Mouse (Mus musculus): ENCODE measurements around the gene Rps15. TPM values are rescaled to one million over a fixed set of nuclear protein-coding genes. Genes with fewer than 3 reads are reported as not detected.
A peak's percentile ranks its signal among the peaks of the same experiment; 100 is the strongest.

Rps15 gene
- polyA plus RNA-seq, 2 experiments: 1,173 to 3,829 TPM

- ATAC-seq (ENCODE audit: low FRiP score, low read depth) (no peak), DNase-seq (ENCODE audit: low spot score) (no peak)
- H3K9me3 ChIP-seq (ENCODE audit: control insufficient read depth, low read length): no peaks in the 10 kb centered on the region
- H3K36me3 ChIP-seq (ENCODE audit: control insufficient read depth, insufficient read depth, low read length): peaks cover 17% of the 10 kb centered on the region; the same call in 1 of the 2 replicates
- no peak overlapping the region for H3K4me3 ChIP-seq (replicated peaks; ENCODE audit: low read length)
- H3K27me3 ChIP-seq (ENCODE audit: control insufficient read depth, insufficient read depth, low read length): peaks cover 9% of the 10 kb centered on the region; the same call in 1 of the 2 replicates
- 79% methylated on average over 6 of the region's 6 CpGs for WGBS
- H3K27ac ChIP-seq (replicated peaks; ENCODE audit: low read depth, low read length): no peak overlapping the region
- no peak for TF ChIP-seq POLR2A (IDR thresholded peaks at IDR 0.05; ENCODE audit: borderline replicate concordance, extremely low read depth, insufficient read depth, insufficient read length)
- H3K4me2 ChIP-seq (replicated peaks; ENCODE audit: low read depth, low read length, severe bottlenecking): no peak overlapping the region
- peaks cover 10% of the 10 kb centered on the region; the same call in 1 of the 2 replicates for H3K4me1 ChIP-seq (ENCODE audit: control insufficient read depth, insufficient read depth, low read length)
- H3K9ac ChIP-seq (ENCODE audit: low read depth, low read length, severe bottlenecking): no peak overlapping the region
Observed at GRCm38 (mm10) chr10:80321014-80321669, 28.9 kb downstream of the Rps15 start.

- peak overlapping the region; percentile 64; the same call in 1 of the 2 replicates for H3K9ac ChIP-seq (ENCODE audit: low read depth, low read length, severe bottlenecking)
- no peak overlapping the region for H3K27ac ChIP-seq (replicated peaks; ENCODE audit: low read depth, low read length)
- no peaks in the 10 kb centered on the region for H3K9me3 ChIP-seq (ENCODE audit: control insufficient read depth, low read length)
- TF ChIP-seq POLR2A (IDR thresholded peaks at IDR 0.05; ENCODE audit: borderline replicate concordance, extremely low read depth, insufficient read depth, insufficient read length): no peak
- peaks cover 17% of the 10 kb centered on the region; the same call in 1 of the 2 replicates for H3K36me3 ChIP-seq (ENCODE audit: control insufficient read depth, insufficient read depth, low read length)
- peaks cover 10% of the 10 kb centered on the region; the same call in 1 of the 2 replicates for H3K4me1 ChIP-seq (ENCODE audit: control insufficient read depth, insufficient read depth, low read length)
- ATAC-seq (ENCODE audit: low FRiP score, low read depth) (no peak), DNase-seq (ENCODE audit: low spot score) (no peak)
- peak overlapping the region; percentile 60; the same call in 1 of the 2 replicates for H3K4me3 ChIP-seq (replicated peaks; ENCODE audit: low read length)
- 93% methylated on average over 21 of the region's 21 CpGs for WGBS
- H3K27me3 ChIP-seq (ENCODE audit: control insufficient read depth, insufficient read depth, low read length): peaks cover 6% of the 10 kb centered on the region; the same call in 1 of the 2 replicates
- H3K4me2 ChIP-seq (replicated peaks; ENCODE audit: low read depth, low read length, severe bottlenecking): peak overlapping the region; percentile 99
Observed at GRCm38 (mm10) chr10:80321670-80322581, 29.7 kb downstream of the Rps15 start.

GRCm38 (mm10) chr10:80322811-80323211 is 30.6 kb downstream of the Rps15 start:
- Histone ChIP-seq H3K36me3 (ENCODE audit: control insufficient read depth, insufficient read depth, low read length) (peaks cover 13% of the 10 kb centered on the region; the same call in 1 of the 2 replicates), H3K9me3 (ENCODE audit: control insufficient read depth, low read length) (no peaks in the 10 kb centered on the region), H3K27me3 (ENCODE audit: control insufficient read depth, insufficient read depth, low read length) (no peaks in the 10 kb centered on the region), H3K4me3 (replicated peaks; ENCODE audit: low read length) (peak overlapping the region; percentile 60), H3K27ac (replicated peaks; ENCODE audit: low read depth, low read length) (no peak overlapping the region), H3K4me1 (ENCODE audit: control insufficient read depth, insufficient read depth, low read length) (peaks cover 10% of the 10 kb centered on the region; the same call in 1 of the 2 replicates), H3K9ac (ENCODE audit: low read depth, low read length, severe bottlenecking) (peak overlapping the region; percentile 64), H3K4me2 (replicated peaks; ENCODE audit: low read depth, low read length, severe bottlenecking) (peak overlapping the region; percentile 99)
- WGBS: 3% methylated on average over 28 of the region's 28 CpGs
- TF ChIP-seq POLR2A (IDR thresholded peaks at IDR 0.05; ENCODE audit: borderline replicate concordance, extremely low read depth, insufficient read depth, insufficient read length): no peak
- ATAC-seq (ENCODE audit: low FRiP score, low read depth) (no peak), DNase-seq (ENCODE audit: low spot score) (no peak)

GRCm38 (mm10) chr10:80323261-80324119 is 31.2 kb downstream of the Rps15 start:
- Histone ChIP-seq H3K36me3 (ENCODE audit: control insufficient read depth, insufficient read depth, low read length) (peaks cover 6% of the 10 kb centered on the region; the same call in 1 of the 2 replicates), H3K27me3 (ENCODE audit: control insufficient read depth, insufficient read depth, low read length) (no peaks in the 10 kb centered on the region), H3K27ac (replicated peaks; ENCODE audit: low read depth, low read length) (no peak overlapping the region), H3K9me3 (ENCODE audit: control insufficient read depth, low read length) (no peaks in the 10 kb centered on the region), H3K4me1 (ENCODE audit: control insufficient read depth, insufficient read depth, low read length) (peaks cover 10% of the 10 kb centered on the region; the same call in 1 of the 2 replicates), H3K9ac (ENCODE audit: low read depth, low read length, severe bottlenecking) (peak overlapping the region; percentile 64), H3K4me3 (replicated peaks; ENCODE audit: low read length) (peak overlapping the region; percentile 60), H3K4me2 (replicated peaks; ENCODE audit: low read depth, low read length, severe bottlenecking) (peak overlapping the region; percentile 99)
- DNase-seq (ENCODE audit: low spot score) (no peak), ATAC-seq (ENCODE audit: low FRiP score, low read depth) (peak; percentile 48)
- WGBS: 1% methylated on average over 36 of the region's 46 CpGs
- TF ChIP-seq POLR2A (IDR thresholded peaks at IDR 0.05; ENCODE audit: borderline replicate concordance, extremely low read depth, insufficient read depth, insufficient read length): no peak

Measured in limb, embryonic 14.5 days (tissue).